Comparison of ENCODE assay signal across 14 mouse cellular contexts in genomic region chr16:57495476-57496203, GRCm38 (mm10).
DNase-seq lines count a peak whose midpoint lies in the region; ATAC-seq and TF ChIP-seq lines count a peak whose summit lies in the region.
"Had no signal": no experiment of that assay in that cellular context is flagged by ENCODE, and none has a peak within 500 bp of the region (broad histone marks: within the 10 kb centered on the region; RNA-seq: fewer than 3 reads in every experiment).

No protein-coding gene starts in this region.

- H3K36me3 ChIP-seq in forebrain, embryonic 15.5 days: no peaks in the 10 kb centered on the region
- H3K36me3 ChIP-seq in forebrain, embryonic 16.5 days (ENCODE audit: control insufficient read depth, insufficient read depth): no peaks in the 10 kb centered on the region
- H3K36me3 ChIP-seq in lung, embryonic 14.5 days (ENCODE audit: insufficient read depth): no peaks in the 10 kb centered on the region
- H3K36me3 ChIP-seq in splenic B cell, adult 2 months (ENCODE audit: control insufficient read depth, insufficient read depth, low read length, poor library complexity, severe bottlenecking): no peaks in the 10 kb centered on the region
- no peaks in the 10 kb centered on the region for H3K36me3 ChIP-seq in midbrain, embryonic 14.5 days (ENCODE audit: control insufficient read depth, insufficient read depth, low read length)
- no peaks in the 10 kb centered on the region for H3K36me3 ChIP-seq in midbrain, embryonic 10.5 days
- H3K36me3 ChIP-seq: forebrain, embryonic 12.5 days had no signal

- peak overlapping the region; percentile 44; the same call in 1 of the 2 replicates for H3K27ac ChIP-seq in forebrain, embryonic 15.5 days (replicated peaks)
- no peak overlapping the region for H3K27ac ChIP-seq in forebrain, embryonic 16.5 days (ENCODE audit: low read length)
- no peak overlapping the region; the same call in 1 of the 2 replicates for H3K27ac ChIP-seq in lung, embryonic 14.5 days (ENCODE audit: low read depth)
- H3K27ac ChIP-seq in midbrain, embryonic 14.5 days (replicated peaks; ENCODE audit: low read depth, low read length): no peak overlapping the region
- no peak overlapping the region for H3K27ac ChIP-seq in midbrain, embryonic 10.5 days (replicated peaks)
- H3K27ac ChIP-seq: hindbrain, embryonic 14.5 days had no signal

- no peak overlapping the region for H3K4me3 ChIP-seq in forebrain, embryonic 15.5 days
- H3K4me3 ChIP-seq in forebrain, embryonic 16.5 days (replicated peaks; ENCODE audit: low read length): no peak overlapping the region
- H3K4me3 ChIP-seq in lung, embryonic 14.5 days (ENCODE audit: low read depth, low read length): no peak overlapping the region
- no peak overlapping the region for H3K4me3 ChIP-seq in midbrain, embryonic 14.5 days (replicated peaks; ENCODE audit: low read depth, low read length)
- no peak overlapping the region for H3K4me3 ChIP-seq in midbrain, embryonic 10.5 days
- H3K4me3 ChIP-seq: forebrain, embryonic 12.5 days had no signal

- H3K4me1 ChIP-seq in forebrain, embryonic 15.5 days: peaks cover 12% of the 10 kb centered on the region
- H3K4me1 ChIP-seq in forebrain, embryonic 16.5 days (replicated peaks; ENCODE audit: control insufficient read depth, insufficient read depth, low read length): peaks cover 9% of the 10 kb centered on the region
- H3K4me1 ChIP-seq in lung, embryonic 14.5 days (ENCODE audit: insufficient read depth): peaks cover 12% of the 10 kb centered on the region
- H3K4me1 ChIP-seq in midbrain, embryonic 14.5 days (ENCODE audit: control insufficient read depth, insufficient read depth, low read length): peaks cover 7% of the 10 kb centered on the region; the same call in 1 of the 2 replicates
- H3K4me1 ChIP-seq in midbrain, embryonic 10.5 days: peaks cover 9% of the 10 kb centered on the region

- DNase-seq in lung, embryonic 14.5 days: no peak
- DNase-seq in lung, adult 18-20 months: no peak
- peak; percentile 25 for DNase-seq in T-cell, adult 2 months (ENCODE audit: low spot score)
- peak; percentile 14 for DNase-seq in splenic B cell, adult 2 months (ENCODE audit: low read depth, low spot score)
- DNase-seq in midbrain, embryonic 14.5 days: no peak
- no peak for DNase-seq in midbrain, embryonic 10.5 days (ENCODE audit: low spot score)
- DNase-seq: adrenal gland, postnatal 14 days; gastrocnemius, postnatal 10 days; right cerebral cortex, postnatal 14 days had no signal

- no peak overlapping the region for H3K9ac ChIP-seq in forebrain, embryonic 15.5 days (replicated peaks)
- H3K9ac ChIP-seq in forebrain, embryonic 16.5 days (replicated peaks; ENCODE audit: low read depth, low read length): no peak overlapping the region
- H3K9ac ChIP-seq in lung, embryonic 14.5 days: no peak overlapping the region
- H3K9ac ChIP-seq in midbrain, embryonic 14.5 days (replicated peaks; ENCODE audit: low read length): no peak overlapping the region
- H3K9ac ChIP-seq: forebrain, embryonic 12.5 days; hindbrain, embryonic 14.5 days had no signal

- ATAC-seq in forebrain, embryonic 15.5 days (replicated peaks): no peak
- no peak for ATAC-seq in forebrain, embryonic 16.5 days
- peak; percentile 42 for ATAC-seq in lung, embryonic 14.5 days (ENCODE audit: insufficient read depth)
- ATAC-seq in midbrain, embryonic 14.5 days (ENCODE audit: low FRiP score, low TSS enrichment): no peak

- H3K4me2 ChIP-seq in forebrain, embryonic 15.5 days (replicated peaks): no peak overlapping the region
- no peak overlapping the region for H3K4me2 ChIP-seq in forebrain, embryonic 16.5 days (ENCODE audit: low read length)
- no peak overlapping the region for H3K4me2 ChIP-seq in lung, embryonic 14.5 days
- no peak overlapping the region for H3K4me2 ChIP-seq in midbrain, embryonic 14.5 days (ENCODE audit: low read length)
- H3K4me2 ChIP-seq: forebrain, embryonic 12.5 days; hindbrain, embryonic 14.5 days; liver, embryonic 11.5 days had no signal

- no peaks in the 10 kb centered on the region for H3K9me3 ChIP-seq in forebrain, embryonic 15.5 days
- no peaks in the 10 kb centered on the region for H3K9me3 ChIP-seq in forebrain, embryonic 16.5 days (ENCODE audit: control insufficient read depth, low read length)
- no peaks in the 10 kb centered on the region for H3K9me3 ChIP-seq in lung, embryonic 14.5 days (ENCODE audit: low read depth, low read length)
- no peaks in the 10 kb centered on the region for H3K9me3 ChIP-seq in midbrain, embryonic 14.5 days (ENCODE audit: control insufficient read depth, low read length)
- no peaks in the 10 kb centered on the region for H3K9me3 ChIP-seq in midbrain, embryonic 10.5 days (replicated peaks)
- H3K9me3 ChIP-seq: forebrain, embryonic 12.5 days had no signal

- H3K27me3 ChIP-seq in forebrain, embryonic 15.5 days: no peaks in the 10 kb centered on the region
- no peaks in the 10 kb centered on the region; the same call in 1 of the 2 replicates for H3K27me3 ChIP-seq in forebrain, embryonic 16.5 days (replicated peaks; ENCODE audit: control insufficient read depth, insufficient read depth, low read length)
- H3K27me3 ChIP-seq in lung, embryonic 14.5 days (ENCODE audit: insufficient read depth, low read length): no peaks in the 10 kb centered on the region
- H3K27me3 ChIP-seq in splenic B cell, adult 2 months (ENCODE audit: control insufficient read depth, insufficient read depth, low read length, poor library complexity, severe bottlenecking): no peaks in the 10 kb centered on the region
- no peaks in the 10 kb centered on the region for H3K27me3 ChIP-seq in midbrain, embryonic 14.5 days (ENCODE audit: control insufficient read depth, insufficient read depth, low read length)
- no peaks in the 10 kb centered on the region for H3K27me3 ChIP-seq in midbrain, embryonic 10.5 days (ENCODE audit: low read depth, poor library complexity, severe bottlenecking)
- H3K27me3 ChIP-seq: forebrain, embryonic 12.5 days had no signal

- TF ChIP-seq CTCF in lung, embryonic 14.5 days (IDR thresholded peaks at IDR 0.05; ENCODE audit: low read depth): no peak

- 73% methylated on average over 10 of the region's 10 CpGs for WGBS in forebrain, embryonic 15.5 days
- WGBS in forebrain, embryonic 16.5 days: 74% methylated on average over 10 of the region's 10 CpGs
- WGBS in lung, embryonic 14.5 days: 59% methylated on average over 10 of the region's 10 CpGs
- 91% methylated on average over 10 of the region's 10 CpGs for WGBS in midbrain, embryonic 14.5 days
- WGBS in midbrain, embryonic 10.5 days: 90% methylated on average over 10 of the region's 10 CpGs

Comparison
In these comparisons a context has a peak if more than half of its experiments do, and no peak if none do; other contexts are left out.
1. DNase-seq: peak in T-cell, adult 2 months (single experiment) and splenic B cell, adult 2 months (single experiment); none in lung, embryonic 14.5 days (single experiment), lung, adult 18-20 months (0 of 2), midbrain, embryonic 14.5 days (single experiment) and midbrain, embryonic 10.5 days (single experiment).